Mouse (Mus musculus): ENCODE data around the gene Jund. TPM values are rescaled to one million over a fixed set of nuclear protein-coding genes. Genes with fewer than 3 reads are reported as not detected.

Gene Jund
- total RNA-seq, 4 experiments from 2014 or later = 206 to 222 (median 214) TPM

DNA sequence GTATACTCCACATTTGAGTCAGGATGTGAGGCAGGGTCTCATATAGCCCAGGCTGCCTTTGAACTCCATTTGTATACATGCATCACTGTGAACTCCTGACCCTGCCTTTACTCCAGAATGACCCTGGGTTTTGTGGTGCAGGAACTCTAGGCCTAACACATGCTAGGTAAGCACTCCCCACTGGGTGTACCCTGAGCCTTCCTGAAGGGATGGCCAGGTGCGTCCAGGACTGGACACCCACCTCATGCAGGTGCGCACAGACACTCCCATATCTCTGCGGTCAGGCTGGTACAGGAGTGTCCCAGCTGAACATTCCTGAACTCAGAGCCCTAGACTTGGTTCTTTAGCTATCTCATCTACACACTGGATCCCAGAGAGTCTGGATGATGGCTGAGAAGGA, 24.6 kb upstream of the Jund start:
- no peak for DNase-seq (ENCODE audit: low spot score in 2 of 2)

DNA sequence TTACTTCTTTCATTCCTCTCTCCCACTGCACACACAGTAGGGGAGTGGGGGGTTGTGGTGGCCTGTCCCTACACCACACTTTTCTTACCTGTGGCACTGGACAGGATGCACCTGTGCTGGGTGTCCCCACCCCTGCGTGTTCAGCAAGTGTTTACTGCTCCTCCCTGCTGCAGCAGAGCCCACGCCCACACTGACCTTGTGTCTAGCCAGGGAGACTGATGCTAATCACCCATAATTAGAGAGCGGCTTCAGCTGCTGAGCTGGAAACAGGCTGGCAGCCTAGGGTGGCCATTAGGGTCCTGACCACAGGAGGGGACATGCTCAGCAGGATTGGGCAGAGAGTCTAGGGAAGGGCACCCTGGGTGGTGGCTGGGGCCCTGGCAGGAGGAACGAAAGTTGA, 24.0 kb upstream of the Jund start:
- DNase-seq (ENCODE audit: low spot score in 2 of 2) = no peak

DNA sequence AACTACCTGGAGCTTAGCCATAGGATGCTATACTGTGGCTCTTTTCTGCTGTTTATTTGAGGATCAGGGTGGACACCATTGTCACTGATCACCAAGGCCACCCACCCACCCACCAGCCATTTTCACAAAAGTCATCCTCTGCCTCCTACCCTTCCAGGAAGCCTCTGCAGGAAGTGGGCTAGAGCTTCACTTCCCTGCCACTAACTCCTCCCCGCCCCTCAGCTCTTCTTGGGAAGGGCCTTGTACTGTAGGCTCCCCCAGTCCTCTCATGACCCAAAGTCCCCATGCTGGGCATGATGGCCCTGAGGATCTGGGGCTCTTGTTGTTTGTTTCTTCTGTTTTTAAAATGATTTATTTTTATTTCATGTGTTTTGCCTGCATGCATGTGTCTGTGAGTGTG, 23.4 kb upstream of the Jund start:
- no peak for DNase-seq (ENCODE audit: low spot score in 2 of 2)

DNA sequence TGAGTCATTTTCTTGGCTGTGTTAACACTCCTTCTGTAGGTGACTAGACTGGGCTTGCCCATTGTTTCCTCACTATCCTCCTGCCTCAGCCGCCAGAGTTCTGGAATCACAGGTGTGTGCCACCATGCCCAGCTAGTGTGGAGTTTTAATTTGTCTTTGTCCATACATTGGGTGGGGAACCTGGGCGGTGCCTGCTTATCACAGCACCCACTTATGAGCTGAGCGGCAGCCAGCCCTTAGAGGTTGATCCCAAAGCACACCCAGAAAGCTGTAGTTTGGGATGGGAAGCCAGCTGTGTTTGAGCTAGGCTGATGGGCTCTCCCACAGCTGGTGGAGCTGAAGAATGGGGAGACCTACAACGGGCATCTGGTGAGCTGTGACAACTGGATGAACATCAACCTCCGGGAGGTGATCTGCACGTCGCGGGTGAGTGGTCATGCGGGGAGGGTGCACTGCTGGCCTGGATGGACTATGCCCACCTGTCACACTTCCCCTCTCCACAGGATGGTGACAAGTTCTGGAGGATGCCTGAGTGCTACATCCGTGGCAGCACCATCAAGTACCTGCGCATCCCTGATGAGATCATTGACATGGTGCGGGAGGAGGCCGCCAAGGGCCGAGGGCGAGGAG, 21.2 kb upstream of the Jund start:
- DNase-seq (ENCODE audit: low spot score in 2 of 2) = no peak

DNA sequence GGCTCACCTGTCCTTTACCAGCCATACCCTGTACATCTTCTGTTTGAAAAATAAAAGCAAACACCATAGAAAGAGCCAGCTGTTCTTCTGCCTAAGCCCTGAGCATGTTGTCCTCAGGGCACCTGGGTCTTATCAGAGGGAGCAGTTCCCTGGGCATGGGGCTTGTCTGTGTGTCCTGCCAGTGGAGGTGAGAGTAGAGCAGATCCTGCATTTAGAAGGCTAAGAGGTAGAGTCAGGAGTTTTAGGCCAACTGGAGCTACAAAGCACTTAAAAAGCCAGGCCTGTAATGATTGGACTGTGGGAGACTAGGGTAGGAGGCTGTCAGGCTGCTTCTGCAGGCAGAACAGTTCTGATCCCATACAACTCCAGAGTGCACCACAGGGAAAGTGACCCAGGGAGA, 20.1 kb upstream of the Jund start:
- DNase-seq (ENCODE audit: low spot score in 2 of 2) = no peak

DNA sequence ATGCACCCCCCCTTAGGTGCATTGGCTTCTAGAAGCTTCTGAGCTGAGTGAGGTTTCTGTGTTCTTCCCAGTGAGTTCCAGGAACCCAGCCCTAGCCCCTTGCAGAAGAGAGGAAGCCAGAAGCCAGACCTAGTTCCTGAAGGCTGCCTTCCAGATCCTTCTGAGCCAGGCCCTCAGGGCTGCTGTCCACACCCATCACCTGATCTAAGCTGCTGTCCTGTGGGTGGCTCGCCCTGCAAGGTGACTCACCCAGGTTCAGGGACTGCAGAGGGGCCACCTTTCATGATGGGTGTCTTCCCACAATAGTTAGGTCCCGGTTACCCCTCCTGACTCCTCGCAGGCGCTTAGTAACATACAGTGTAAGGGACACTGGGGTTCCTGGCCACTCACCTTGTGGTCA, 19.3 kb upstream of the Jund start:
- no peak for DNase-seq (ENCODE audit: low spot score in 2 of 2)

DNA sequence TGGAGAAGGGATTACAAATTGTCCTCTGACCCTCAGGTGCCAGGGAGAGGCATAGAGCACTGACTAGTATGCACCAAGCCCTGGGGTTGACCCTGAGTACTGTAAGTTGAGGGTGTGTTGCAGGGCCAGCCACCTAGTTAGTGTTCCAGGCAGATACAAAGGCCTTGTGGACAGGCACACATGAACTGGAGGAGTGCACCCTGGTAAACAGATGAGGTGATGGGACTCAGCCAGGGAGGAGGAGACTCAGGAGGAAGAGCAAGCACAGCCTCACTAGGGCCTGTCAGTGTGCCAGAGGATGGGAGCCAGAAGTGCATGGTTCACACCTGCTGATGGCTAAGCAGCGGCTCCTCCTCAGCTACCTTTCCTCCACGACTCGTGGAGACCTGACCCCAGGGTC, 18.7 kb upstream of the Jund start:
- DNase-seq (ENCODE audit: low spot score in 2 of 2) = no peak

DNA sequence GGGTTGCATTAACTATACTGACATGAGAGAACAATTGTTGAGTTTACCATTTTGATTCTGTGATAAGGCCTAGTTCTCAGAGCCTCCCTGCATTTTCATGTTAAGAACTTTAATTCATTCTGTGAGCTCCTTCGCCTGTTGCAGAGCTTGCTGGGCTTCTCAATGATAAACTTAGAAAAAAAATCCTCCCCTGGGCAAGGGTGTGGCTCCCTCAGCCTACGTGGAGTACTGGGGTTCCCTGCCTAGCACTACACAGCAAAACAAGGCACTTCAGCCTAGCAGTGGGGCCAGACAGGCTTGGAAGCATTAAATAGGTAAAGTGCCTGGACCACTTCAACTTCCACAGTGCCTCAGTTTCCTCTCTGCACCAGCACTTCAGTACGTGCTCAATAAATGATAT, 17.3 kb upstream of the Jund start:
- no peak for DNase-seq (ENCODE audit: low spot score in 2 of 2)

DNA sequence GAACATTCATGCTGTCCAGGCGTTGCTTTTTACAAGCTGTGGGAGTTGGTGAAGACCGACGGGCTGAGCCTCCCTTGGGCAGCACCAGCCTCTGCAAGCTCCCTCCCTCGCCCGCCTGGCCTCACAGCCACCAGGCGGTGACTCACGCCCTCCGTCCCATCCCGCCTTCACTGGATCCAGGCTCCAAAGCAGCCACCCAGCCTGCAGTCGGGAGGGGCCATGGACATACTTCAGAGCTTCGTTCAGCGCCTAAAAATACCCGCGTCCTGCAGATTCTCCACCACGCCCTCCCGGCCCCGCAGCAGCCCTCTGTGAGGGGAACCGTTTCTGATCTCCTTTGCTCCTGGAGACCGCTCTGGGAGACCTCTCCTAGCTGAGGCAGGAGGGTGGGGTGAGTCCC, 16.6 kb upstream of the Jund start:
- peak in 1 of 2 experiments; percentile 82 for DNase-seq (ENCODE audit: low spot score in 2 of 2)

DNA sequence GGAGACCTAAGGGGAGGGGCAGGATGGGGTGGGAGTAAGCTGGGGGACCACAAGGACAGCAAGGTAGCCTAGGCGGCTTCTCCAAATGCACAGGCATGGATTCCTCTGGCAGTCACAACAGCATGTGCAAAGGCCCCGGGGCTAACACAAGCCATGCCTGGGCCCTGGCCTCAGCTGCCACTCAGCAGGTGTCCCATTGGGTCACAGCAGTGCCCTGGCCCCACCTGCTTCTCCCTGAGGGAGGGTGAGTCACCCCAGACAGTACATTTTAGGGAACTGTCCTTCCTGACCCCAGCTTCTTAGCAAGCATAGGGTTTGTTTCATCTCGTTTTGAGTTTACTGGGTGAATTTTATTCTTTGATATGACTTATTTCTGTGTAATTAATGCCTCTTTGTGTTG, 16.1 kb upstream of the Jund start:
- DNase-seq (ENCODE audit: low spot score in 2 of 2) = no peak

DNA sequence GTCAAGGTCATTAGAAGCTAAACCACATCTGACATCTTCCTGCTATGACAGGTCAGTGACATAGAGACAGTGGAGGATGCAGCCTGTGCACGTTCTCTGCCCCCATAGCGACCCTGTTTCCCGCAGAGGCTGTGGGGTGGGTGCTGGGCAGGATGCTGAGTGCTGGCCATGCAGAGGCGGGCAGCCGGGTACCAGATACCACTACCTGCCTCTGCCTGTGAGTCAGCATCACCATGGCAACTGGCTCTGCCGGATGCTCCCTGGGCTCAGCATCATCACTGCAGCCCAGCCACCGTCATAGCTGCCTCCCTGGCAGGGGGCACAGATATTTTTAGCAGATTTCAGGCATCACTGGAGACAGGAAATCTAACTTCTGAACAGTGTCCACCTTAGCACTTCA, 14.5 kb upstream of the Jund start:
- peak in 1 of 2 experiments; percentile 95 for DNase-seq (ENCODE audit: low spot score in 2 of 2)

DNA sequence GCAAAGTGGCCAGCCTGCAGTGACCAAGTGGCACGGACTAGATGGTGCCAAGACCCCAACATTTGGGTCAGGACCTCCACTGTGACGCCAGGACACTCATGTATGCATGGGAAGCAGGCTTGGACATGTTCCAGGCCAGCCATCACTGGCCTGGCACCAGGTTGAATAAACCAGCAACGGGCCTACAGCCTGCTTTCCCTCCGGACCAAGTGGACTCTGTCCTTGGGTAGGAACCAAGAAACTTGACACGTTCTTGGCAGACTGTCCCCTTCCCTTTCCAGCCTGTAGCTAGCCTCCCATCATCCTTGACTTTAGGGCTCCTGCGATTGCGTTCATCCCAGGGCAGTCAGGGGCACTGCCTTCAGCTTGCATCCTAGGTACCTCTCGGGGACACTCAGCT, 11.2 kb upstream of the Jund start:
- no peak for DNase-seq (ENCODE audit: low spot score in 2 of 2)

DNA sequence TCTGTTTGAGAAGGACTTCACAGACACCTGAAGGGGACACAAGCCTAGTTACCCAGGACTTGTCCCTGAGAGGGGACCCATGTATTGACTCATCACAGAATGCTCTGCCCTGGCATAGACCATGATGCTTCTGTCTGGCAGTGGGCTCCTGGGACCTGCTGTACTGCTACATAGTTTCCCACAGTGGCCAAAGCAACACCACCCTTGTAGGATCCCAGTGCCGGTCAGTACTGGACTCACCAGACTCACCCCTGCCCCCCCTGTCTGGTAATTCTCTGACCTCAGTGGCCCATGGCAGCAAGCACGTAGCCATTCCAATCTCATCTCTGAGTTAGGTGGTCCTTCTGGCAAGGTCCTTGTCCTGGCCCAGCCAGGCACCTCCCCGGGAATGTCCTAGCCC, 10.6 kb upstream of the Jund start:
- DNase-seq (ENCODE audit: low spot score in 2 of 2) = no peak

DNA sequence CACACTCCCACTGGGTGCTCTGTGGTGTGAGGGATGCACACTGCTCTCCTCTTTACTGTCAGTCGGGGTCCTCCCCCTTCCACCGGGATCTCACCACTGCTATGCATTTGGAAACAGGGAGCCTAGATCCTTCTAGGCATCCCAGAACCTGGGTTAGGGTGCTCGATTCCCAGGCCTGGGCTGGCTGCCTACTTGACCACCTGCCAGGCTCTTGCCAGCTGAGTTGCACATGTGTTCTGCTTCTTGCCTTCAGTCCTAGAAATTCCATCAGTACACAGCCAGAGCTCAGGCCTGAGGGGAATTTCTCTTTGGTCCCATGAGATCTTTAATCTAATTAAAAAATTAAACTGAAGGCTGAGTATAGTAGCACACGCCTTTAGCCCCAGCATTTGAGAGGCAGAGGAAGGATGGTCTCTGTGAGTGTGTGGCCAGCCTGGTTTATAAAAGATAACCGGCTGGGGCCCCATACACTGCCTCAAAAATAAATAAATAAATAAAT, 8.8 kb upstream of the Jund start:
- no peak for DNase-seq (ENCODE audit: low spot score in 2 of 2)

DNA sequence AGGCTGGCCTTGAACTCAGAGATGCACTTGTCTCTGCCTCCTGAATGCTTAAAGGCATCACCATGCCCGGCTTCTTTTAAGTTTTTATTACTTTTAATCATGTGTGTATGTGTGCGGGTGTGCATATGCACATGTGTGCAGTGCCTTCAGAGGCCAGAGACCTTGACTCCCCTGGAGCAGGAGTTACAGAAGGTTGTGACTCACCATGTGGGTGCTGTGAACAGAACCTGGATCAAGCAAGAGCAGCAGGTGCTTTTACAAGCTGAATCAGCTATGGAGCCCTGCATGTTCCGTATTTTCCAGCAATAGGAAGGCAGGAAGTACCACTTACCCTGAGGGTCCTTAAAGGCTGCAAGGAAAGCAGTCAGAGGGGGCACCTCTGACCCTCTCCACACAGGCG, 7.5 kb upstream of the Jund start:
- no peak for DNase-seq (ENCODE audit: low spot score in 2 of 2)

DNA sequence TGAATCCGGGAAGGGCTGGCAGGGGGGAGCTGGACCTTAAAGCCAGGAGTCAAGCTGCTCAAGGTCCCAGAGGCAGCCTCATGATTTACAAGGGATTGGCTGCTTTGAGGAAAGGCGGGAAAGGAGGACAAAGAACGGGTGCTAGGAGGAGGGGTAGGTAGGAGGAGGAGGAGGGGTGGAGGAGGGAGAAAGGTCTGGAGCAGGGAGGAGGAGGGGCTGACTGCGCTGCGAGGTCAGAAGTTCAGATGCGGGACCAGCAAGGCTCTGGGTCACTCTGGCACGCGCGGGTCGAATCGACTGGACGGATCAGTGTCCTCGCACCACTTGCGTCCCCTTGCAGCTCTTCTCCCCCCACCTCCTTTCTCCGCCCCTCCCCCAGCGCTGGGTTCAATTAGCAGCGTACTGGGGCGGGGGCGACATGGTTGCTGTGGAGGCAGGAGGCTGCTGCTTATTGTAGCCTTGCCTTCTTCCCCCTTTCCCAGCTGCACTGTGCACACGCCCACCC, 7.0 kb upstream of the Jund start:
- DNase-seq (ENCODE audit: low spot score in 2 of 2) = no peak

DNA sequence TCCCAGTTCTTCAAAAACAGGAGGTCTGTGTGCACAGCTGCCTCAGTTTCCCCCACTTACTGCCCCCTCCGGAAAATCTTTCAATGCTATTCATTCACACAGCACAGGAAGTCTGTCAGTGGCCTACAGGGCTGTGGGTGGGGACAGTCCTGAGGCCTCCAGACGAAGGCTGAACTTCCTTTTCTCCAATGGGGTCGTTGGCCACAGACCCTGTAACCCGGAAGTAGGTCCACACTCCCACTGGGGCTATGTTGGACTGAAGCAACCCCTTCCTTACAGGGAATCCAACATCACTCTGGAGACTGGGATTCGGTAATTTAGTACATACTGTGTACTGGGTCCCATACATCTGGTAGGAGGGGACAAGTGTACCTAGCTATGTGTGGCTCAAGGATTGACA, 5.1 kb upstream of the Jund start:
- no peak for DNase-seq (ENCODE audit: low spot score in 2 of 2)

DNA sequence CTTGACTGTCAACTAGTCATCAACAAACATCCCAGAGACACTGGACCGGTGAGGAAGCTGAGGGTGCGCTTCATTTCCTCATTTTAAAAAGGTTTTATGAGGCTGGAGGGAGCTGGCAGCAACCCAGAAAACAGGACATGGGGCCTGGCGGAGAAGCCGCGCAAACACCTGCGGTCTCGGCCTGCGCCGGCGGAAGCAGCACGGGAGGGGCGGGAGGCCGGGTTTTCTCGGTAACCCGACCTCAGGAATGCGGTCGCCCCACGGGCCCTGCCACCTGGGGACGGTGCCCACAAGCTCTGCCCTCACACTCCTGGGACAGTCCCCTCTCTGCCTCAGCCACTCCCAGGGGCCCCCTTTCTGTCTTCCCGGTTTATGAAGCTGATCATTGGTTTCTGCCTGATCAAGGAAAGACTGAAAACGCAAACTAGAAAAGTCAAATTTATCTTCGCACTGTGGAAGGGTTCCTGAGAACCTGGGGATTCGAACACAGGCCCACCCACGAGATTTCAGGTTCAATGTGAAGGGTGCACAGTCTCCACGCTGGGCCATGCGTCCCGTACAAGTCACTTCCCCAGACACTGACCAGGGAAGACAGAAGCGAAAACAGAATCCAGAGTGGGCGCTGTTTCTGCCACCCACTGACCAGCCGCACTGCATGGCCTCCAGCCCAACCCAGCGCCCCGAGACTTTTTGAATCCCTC, 3.3 kb upstream of the Jund start:
- DNase-seq (ENCODE audit: low spot score in 2 of 2) = no peak

DNA sequence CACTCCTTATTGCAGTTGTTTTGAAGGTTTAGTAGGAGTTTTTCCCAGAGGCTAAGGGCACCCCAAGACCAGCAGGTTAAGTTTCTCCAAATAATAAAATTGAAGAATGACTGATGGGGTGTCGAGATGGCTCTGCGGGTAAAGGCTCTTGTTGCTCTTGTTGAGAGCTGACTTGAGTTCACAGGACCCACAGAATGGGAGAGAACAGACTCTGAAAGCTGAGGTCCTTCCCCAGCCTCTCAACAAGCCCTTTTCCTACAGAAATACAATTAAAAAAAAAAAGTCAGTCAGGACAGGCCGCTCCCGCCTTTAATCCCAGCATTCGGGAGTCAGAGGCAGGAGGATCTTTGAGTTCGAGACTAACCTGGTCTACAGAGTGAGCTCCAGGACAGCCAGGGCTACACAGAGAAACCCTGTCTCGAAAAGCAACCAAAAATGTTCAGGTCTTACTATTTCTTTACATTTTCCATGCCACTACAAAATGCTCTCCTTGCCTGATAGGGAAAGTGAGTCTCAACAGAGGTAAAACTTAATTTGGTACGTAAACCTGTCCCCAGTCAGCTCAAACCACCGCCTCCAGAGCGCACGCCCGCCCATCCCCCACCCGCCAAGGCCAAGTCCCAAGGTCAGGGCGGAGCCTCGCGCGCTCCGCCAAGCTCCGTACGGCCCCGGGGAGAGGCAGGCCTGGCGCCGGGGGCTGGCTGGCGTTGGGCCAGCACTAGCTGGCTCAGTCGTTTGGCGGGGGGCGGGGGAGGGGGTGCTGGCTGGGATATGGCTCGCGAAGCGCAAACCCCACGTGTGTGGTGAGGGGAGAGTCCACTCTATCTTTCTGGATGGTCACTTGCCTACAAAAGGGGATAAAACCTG, 2.5 kb upstream of the Jund start:
- DNase-seq (ENCODE audit: low spot score in 2 of 2) = no peak

DNA sequence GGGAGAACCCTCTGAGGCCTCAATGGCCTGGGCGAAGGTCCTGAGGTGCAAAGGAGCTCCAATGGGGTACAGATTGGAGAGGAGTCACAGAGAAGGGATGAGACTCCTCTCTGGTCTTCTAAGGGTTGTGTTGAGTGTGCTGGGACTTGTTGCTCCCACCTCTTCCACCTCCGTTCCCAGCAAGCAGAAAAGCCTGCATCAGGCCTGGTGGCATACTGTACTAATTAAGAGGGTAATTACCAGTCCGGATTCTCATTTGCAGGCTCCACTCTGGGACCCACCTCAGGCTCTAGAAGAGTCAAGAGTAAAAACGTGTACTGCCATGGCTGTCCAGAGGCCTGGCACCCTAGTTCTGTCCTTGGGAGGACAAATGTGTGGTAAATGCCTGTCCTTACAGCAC, 1.8 kb upstream of the Jund start:
- DNase-seq (ENCODE audit: low spot score in 2 of 2) = no peak

DNA sequence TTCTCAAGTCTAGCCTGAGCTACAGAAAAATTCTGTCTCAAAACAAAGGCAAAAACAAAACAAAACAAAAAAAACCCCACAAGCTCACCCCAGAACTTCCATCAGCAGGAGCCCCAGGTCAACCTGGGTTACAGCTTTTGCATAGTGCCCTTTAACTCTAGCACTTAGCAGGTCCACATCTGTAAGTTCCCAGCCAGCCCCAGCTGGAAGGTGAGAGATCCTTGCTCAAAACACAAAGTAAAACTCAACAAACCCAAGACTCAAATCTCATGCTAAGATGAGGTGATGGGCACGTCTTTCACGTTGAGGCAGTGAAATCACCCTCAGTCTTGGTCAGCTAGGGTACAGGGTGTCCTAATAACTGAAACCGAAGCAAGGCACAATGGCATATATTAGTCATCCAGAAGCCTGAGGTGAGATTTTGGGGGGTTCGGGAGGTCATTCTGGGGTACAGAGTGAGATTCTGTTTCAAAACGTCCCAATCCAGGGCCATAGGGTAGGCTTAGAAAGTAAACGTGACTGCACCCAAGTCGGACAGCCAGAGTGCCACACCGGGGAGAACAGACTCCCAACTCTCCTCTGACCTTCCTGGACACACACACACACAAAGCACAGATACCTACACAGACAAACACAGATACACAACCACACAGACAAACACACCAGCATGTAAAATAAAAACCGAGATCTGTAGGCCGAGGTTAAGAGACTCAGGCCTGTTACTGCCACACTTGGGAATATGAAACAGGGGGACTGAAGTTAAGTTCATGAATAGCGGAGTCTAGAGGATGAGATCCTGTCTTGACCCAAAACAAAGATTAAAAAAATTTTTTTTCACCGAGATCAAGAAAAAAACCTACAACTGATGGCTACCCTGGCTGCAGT, 1.1 kb upstream of the Jund start:
- DNase-seq (ENCODE audit: low spot score in 2 of 2) = no peak

All from left cerebral cortex, adult 8-10 months (tissue).